Mouse (Mus musculus): Measurements from ENCODE around the gene Fam180a. TPM values are rescaled to one million over a fixed set of nuclear protein-coding genes. Genes with fewer than 3 reads are reported as not detected.
"Not testable (repeated sequence)": the region's sequence is repeated elsewhere in the genome, so short reads cannot be mapped to it uniquely, and the experiment has no call there.

Fam180a gene
- not detected in 2 replicates for total RNA-seq (2014; fragmentation: Nextera tagmentation)
- total RNA-seq (2017) = not detected in 2 replicates

DNA sequence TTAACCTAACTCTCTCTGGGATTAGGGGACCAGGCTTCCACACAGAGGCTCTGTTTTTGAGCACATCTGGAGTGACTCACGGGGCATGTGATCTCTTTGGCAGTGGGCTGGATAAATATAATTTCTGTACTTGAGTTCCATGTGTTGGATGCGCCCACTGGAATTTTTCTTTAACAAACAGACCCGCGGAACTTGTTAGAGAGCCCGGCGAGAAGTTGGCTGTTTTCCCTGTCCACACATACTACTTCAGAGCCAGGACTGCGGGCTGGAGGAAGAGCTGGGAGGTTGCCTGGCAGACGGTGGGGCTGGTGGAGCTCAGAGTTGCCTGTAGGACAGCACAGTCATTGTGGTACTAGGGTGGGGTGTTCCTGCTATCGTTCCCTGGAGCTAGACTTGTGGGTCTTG lies at the start of gene Fam180a:
Gene Fam180a (minus strand): TSS at position 31 of the 405 bp plus-strand sequence.
- ATAC-seq (replicated peaks; ENCODE audit: low FRiP score, low TSS enrichment, poor library complexity, severe bottlenecking) = peak; percentile 61; the same call in 1 of the 2 replicates

DNA sequence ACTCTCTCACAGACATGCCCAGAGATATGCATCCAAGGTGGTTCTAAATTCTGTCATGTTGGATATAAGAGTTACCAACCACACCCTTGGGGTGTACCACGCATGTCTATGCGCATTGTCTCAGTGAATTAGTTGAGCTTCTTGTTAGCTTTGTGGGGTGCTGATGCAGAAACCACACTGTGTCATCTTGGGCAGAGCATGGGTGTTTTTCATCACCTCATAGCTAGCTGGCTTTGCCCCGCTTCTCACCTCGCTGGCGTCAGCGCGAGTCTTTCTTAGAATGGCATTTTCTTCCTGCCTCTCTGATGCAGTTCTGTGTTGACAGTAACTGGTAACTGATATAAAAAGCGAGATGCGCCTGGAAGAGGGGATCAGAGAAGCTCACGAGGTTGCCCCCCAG lies 48.1 kb upstream of the Fam180a start:
- no peak for ATAC-seq (replicated peaks; ENCODE audit: low FRiP score, low TSS enrichment, poor library complexity, severe bottlenecking)

DNA sequence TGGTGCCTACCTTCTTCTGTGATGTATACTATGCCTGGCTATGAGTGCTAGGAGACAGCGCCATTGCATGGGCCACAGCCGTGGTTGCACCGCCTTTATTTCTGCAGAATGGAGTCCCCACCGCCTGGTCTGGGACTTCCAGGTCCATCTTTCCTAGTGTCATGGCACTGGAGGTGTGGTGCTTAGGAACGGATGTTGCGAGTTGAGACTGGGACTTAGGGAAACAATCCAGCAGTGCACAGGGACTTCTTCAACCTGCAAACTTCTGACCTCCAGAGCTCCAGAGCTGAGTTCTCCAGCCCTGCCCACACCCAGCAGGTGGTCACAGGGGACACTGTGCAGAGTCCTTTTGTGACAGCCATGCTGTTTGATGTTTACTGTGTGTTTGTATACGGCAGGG lies 44.4 kb upstream of the Fam180a start:
- ATAC-seq (replicated peaks; ENCODE audit: low FRiP score, low TSS enrichment, poor library complexity, severe bottlenecking) = no peak

DNA sequence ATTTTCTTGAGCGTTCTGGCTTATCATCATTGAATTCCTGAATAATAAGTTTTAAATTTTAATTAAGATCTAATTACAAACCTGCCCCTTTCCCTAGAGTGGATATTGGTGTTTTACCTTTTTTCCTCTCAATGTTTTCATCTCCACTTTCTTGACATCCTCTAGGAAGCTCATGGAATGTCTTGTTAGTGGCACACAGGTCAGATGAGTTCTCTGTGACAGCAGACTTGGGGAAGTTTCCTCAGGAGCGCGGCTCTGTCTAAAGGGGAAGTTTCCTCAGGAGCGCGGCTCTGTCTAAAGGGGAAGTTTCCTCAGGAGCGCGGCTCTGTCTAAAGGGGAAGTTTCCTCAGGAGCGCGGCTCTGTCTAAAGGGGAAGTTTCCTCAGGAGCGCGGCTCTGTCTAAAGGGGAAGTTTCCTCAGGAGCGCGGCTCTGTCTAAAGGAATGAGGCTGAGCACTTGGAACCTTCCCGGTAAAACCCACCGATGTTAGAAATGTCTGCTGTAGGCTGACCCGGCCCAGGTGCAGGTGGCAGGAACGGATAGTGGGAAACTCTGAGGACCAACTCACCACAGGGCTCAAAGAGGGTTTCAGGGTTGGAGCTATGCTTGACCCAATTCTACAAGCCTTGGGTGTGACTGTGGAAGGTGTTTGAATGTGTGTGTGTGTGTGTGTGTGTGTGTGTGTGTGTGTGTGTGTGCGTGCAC lies 43.8 kb upstream of the Fam180a start:
- not testable (repeated sequence) for ATAC-seq (replicated peaks; ENCODE audit: low FRiP score, low TSS enrichment, poor library complexity, severe bottlenecking)

DNA sequence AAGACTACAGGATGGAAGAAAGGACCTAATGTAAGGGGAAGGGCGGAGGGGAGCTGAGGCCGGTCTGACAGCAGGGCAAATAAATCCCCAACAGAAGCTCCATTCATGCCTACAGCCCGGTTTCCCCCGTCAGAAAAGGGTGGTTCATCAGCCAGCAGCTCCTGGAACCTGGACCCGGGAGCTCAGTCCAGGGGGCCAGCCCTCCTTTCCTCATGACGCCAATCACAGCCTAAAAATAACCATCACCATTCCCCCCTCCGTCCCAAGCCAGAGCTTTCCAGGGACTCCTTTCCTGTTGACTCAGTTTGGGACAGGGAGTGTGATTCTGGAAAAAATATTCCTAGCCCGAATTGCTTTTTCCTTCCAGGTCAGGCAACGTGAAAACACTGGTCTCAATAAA lies 36.7 kb upstream of the Fam180a start:
- ATAC-seq (replicated peaks; ENCODE audit: low FRiP score, low TSS enrichment, poor library complexity, severe bottlenecking) = no peak

DNA sequence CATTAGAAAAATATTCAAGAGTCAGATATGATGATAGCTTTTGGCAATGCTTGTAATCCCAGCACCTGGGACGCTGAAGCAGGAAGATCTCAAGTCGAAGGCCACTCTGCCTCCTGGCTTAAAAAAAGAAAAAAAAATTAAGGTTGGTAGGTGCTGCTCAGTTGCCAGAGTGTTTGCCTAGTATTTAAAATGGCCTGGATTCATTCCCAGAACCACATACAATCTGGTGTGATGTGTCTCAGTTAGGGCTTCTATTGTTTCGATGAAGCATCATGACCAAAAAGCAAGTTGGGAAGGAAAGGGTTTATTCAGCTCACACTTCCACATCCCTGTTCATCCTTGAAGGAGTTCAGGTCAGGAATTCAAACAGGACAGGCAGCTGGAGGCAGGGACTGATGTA lies 29.4 kb upstream of the Fam180a start:
- ATAC-seq (replicated peaks; ENCODE audit: low FRiP score, low TSS enrichment, poor library complexity, severe bottlenecking) = no peak

DNA sequence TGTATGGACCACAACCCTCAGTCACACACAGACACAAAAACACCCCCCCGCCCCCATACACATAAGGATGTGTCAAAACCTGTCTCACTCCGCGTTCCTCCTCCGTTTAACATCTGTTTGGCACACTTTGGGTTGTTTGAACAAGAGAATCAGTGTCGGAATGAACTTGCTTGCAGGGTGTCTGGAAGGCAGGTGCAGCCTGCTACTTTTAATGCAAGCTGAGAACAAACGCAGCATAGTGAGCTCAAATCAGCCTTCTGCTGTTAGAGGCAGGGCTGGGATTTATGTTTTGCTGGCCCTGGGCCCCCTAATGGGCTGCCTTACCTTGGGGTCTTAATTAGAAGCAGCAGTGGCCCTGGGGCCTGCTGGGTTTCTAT lies 28.7 kb upstream of the Fam180a start:
- no peak for ATAC-seq (replicated peaks; ENCODE audit: low FRiP score, low TSS enrichment, poor library complexity, severe bottlenecking)

DNA sequence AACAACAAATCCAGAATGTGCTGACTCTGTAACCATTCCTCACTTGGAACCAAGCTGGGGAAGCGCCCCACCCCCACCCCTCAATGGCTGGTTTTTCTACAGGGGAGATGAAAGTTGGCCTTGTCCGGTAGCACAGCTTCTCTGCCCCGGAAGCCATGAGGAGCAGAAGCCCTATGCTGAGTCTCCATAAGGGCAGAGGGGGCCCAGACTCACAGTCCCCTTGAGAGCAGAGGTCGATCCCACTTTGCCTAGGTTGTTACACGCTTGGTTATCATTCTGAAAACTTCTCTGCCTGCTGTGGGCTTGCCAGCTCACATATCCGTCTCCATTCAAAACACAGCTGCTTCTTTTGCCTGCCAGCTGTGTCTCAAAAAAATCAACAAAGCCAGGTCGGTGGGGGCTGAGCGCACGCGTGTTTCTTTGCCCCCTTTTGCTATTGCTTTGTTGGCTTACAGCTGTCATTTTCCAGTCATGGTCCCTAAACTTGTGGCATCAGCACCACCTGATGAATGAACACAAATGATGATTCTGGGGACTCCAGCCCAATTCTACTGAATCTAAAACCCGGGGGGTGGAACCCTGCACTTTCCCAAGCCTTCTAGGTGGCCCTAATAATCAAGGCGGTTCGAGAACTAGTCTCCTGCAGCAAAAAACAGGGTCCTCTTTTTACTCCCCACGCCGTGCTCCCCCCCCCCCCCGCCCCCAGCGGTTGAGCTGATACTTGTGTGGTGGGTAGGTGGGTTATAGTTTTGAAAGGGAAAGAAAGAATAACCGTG lies 28.1 kb upstream of the Fam180a start:
- ATAC-seq (replicated peaks; ENCODE audit: low FRiP score, low TSS enrichment, poor library complexity, severe bottlenecking) = 0 out of 2 replicates have a peak, but pooled peaks have one; percentile 23

DNA sequence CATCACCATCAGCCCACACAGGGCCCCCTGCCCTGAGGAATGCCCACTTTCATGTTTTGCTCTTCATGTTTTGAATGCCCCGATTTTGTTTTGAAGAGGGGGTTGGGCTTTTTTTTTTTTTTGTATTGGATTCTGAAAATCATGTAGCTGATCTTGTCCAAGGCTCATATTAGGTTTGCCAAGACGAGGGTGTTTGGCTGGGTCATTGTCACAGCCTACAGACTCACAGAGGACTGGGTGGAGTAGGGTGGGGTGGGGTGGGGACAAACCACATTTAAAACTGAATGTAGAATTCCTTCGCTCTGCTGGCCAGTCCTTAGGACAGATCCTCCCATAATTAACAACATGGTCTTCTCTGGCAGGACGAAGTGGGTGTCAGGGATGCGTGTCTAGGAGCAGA lies 27.5 kb upstream of the Fam180a start:
- ATAC-seq (replicated peaks; ENCODE audit: low FRiP score, low TSS enrichment, poor library complexity, severe bottlenecking) = peak; percentile 56; the same call in 1 of the 2 replicates

DNA sequence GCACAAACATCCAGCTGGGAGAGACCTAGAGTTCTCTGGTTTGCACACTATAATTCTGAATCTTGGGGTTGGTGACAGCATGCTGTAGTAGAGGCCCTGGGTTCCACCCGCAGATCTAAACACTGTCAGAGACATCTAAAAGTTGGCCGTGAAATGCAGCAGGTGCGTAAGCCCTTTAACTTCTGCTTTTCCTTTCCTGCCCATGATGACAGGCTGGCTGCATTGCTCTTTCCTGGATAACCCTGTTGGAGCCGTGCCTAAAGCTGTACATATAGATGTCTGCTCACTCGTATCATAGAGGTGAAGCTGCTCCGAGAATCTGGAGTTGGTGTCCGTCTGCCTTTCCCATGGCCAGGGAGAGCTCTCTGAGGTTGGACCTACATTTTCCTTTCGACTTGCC lies 26.9 kb upstream of the Fam180a start:
- no peak for ATAC-seq (replicated peaks; ENCODE audit: low FRiP score, low TSS enrichment, poor library complexity, severe bottlenecking)

DNA sequence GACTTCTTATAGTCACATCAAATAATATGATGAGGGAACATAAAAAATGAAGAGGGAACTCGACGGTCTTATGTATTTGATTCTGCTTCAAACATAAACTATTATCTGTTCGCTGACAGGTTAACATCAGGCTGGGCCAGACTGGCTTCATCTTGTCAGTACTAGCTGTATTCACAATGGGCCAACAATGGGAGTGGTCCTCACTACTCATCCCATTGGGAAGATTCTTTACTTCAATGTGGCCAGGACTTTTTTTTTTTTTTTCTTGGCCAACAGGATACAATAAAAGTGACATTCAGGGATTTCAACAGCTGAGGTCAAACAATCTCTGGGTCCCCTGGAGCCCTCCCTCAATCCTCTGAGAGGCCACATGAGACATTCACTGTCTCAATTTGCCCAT lies 25.9 kb upstream of the Fam180a start:
- ATAC-seq (replicated peaks; ENCODE audit: low FRiP score, low TSS enrichment, poor library complexity, severe bottlenecking) = no peak

DNA sequence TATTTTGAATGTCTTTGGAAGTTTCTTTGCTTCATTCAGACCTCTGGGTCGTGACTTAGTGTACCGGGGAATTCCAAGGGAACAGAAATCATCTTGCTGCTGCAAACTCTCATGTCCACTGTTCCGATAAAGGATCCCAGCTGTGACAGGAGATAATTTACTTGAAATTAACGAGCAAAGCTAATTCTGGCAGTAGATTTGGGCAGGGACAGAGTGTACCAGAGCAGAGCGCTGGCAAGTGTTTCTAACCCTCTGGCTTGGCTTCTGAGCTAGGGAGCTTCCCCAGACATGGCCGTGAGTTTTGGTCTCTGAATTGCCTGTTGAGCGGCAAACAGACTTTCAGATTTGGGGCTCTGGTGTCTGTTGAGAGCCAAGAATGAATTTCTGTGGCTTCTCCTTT lies 23.8 kb upstream of the Fam180a start:
- no peak for ATAC-seq (replicated peaks; ENCODE audit: low FRiP score, low TSS enrichment, poor library complexity, severe bottlenecking)

DNA sequence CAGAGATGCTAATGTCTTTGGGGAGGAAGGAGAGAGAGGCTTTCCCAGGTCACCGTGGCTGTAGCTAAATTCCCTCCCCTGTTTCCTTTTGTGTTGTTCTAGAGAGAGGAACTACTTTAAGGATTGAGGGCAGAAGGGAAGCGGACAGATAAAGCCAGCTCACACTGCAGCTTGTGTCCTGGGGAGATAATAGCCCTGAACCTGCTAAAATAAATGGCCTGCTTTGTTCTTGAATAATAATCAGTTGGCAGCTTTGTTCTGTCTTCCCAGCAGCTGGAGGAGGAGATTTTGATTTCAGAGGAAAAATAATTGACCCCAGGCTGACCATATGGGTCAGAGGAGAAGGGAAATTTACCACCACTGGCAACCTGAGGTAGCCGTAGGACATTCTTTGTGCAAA lies 12.7 kb upstream of the Fam180a start:
- no peak for ATAC-seq (replicated peaks; ENCODE audit: low FRiP score, low TSS enrichment, poor library complexity, severe bottlenecking)

DNA sequence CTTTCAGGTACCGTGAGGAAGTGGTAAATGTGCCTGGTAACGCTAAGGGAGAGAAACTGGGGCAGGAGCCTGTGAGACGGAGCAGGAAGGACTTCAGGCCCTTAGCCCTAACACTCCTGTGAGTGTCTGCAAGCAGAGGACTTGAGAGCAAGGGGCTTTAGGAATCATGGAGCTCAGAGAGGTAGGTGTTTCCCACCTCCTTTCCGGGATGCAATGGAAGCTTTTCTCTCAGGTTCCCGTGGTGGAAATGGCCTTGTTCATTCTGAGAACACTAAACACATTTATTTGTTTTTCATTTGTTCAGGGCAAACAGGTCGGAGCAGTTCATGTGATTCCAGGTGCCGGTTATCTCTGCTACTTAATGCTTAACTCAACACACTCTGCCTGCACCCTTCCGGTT lies 11.9 kb upstream of the Fam180a start:
- ATAC-seq (replicated peaks; ENCODE audit: low FRiP score, low TSS enrichment, poor library complexity, severe bottlenecking) = no peak

DNA sequence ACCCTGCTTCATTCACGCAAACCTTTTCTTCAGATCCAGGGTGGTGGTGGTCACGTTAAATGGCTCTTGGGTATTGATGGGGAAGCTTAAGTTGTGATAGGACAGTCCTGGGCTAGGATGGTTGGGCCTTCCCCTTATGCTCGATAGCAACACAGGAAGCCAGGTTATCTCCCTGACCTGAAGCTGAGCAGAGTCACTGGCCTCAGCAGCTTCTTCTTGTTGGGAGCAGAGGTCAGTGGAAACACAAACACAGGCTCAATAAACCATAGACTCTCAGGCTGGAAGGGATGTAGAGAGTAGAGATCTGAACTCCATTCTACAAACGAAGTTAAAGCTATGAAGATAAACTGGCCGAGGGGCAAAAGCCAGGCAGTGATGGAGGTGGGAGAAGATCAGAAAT lies 9.5 kb upstream of the Fam180a start:
- no peak for ATAC-seq (replicated peaks; ENCODE audit: low FRiP score, low TSS enrichment, poor library complexity, severe bottlenecking)

DNA sequence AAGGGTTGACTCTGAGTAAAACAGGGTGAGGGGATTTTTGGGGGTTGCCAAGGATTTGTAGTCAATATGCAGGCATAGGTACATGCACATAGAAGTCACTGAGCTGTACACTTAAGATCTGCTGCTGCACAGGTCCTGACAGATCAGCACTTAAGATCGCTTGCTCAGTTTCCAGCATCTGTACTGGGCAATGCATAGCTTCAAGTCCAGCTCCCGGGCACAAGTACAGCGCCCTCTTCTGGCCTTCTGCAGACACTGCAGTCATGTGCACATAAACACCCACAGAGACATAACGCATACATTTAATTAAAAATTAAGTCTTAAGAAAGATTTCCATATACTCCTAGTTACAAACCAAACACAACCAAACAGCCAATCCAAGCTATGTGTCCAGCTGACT lies 8.3 kb upstream of the Fam180a start:
- ATAC-seq (replicated peaks; ENCODE audit: low FRiP score, low TSS enrichment, poor library complexity, severe bottlenecking) = no peak

DNA sequence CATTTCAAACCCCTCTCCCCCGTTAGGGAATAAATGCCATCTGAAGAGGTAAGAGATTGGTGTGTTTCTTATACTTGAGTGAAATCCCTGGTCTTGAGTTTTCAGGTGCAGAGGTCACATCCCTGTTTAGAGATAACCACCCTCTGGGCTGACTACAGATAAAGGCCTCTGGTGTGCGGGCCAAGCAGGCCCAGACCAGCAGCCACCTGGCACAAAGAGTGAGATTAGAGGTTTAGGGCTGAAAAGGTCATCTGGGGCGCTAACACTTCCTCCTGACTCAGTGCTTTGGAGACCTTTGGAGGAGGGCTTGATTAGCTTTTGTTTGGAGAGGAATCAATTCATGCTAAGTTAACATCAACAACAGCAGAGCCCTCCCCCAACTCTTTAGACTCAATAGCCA lies 7.7 kb upstream of the Fam180a start:
- ATAC-seq (replicated peaks; ENCODE audit: low FRiP score, low TSS enrichment, poor library complexity, severe bottlenecking) = no peak

DNA sequence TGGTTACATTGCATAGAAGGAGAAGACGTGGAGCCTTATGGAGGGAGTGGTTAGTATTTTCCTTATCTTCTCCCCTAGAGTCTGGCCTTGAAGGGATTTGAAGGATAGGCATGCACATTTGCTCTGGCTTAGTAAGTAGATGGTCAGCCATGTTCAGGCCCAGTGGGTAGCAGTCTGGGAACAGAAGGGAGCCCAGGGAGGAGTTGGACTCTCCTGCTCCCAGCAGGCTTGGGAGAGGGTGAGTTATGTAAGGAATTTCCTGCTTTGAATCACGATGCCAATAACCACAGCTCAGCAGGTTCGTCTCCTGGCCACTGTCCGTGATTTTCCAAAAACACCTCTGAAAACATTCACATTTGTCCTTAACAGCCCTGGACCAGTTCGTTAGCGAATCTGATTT lies 4.9 kb upstream of the Fam180a start:
- no peak for ATAC-seq (replicated peaks; ENCODE audit: low FRiP score, low TSS enrichment, poor library complexity, severe bottlenecking)

DNA sequence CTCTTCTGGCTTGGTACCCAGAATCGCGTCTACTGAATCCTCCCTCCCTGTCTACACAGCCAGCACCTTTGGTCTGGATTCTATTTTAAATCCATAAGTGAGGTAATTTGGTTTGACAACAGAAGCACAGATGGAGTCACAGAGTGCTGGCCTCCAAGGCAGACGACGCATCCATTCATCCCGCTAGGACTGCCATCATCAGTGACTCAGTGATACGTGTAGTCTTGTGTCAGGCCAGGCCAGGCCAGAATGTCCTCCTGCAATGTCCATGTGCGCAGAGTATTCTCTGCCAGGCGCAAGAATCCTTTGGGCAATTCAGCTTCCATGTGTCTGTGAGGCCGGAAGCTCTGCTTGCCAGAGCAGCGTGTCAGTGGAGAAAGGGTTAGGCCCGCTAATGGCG lies 4.0 kb upstream of the Fam180a start:
- no peak for ATAC-seq (replicated peaks; ENCODE audit: low FRiP score, low TSS enrichment, poor library complexity, severe bottlenecking)

DNA sequence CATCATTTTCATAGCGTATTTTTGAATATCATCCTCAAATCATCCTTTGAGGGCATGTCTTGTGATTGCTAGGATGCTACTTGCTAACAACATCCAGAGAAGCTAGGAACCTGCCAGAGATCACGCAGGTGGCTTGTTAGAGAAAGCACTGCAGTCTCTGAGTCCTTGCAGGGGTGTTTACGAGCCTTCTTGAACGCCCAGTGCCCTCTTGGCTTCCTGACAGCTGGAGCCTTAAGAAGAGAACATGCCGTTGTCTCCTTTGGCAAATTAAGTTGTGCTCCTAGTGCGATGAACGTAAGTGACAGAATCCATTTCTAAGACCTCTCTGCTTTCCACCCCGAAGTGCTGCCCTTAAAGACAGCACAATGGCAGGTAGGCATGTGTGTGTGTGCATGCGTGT lies 1.6 kb downstream of the Fam180a start:
- no peak for ATAC-seq (replicated peaks; ENCODE audit: low FRiP score, low TSS enrichment, poor library complexity, severe bottlenecking)

DNA sequence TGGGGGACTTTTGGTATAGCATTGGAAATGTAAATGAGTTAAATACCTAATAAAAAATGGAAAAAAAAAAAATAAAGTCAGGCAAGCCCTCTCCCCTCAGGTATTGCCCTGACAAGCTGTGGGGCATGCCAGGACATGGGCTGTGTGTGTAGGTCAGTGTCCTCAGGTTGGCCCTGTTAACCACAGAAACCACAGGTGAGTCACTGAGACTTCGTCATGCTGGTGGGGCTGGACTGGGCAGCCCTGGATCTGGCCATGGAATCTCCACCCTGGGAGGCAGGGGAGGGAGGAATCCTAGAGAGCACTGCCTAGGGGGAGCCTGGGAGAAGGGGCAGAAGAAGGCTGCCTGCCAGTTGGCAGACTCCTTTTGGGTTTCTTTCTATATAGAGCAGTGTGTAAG lies 2.9 kb downstream of the Fam180a start:
- no peak for ATAC-seq (replicated peaks; ENCODE audit: low FRiP score, low TSS enrichment, poor library complexity, severe bottlenecking)
